12 mouse cellular contexts compared by ENCODE assay signal in genomic region chr19:3945872-3946564, GRCm38 (mm10). TPM values are rescaled to one million over a fixed set of nuclear protein-coding genes. Genes with fewer than 3 reads are reported as not detected.
DNase-seq lines count a peak whose midpoint lies in the region; ATAC-seq and TF ChIP-seq lines count a peak whose summit lies in the region.
"Had no signal": no experiment of that assay in that cellular context is flagged by ENCODE, and none has a peak within 500 bp of the region (broad histone marks: within the 10 kb centered on the region; RNA-seq: fewer than 3 reads in every experiment).

No protein-coding gene starts in this region.

- H3K4me3 ChIP-seq in kidney, embryonic 15.5 days (replicated peaks), result no peak overlapping the region
- no peak overlapping the region for H3K4me3 ChIP-seq in thymus, adult 2 months (ENCODE audit: control insufficient read depth, insufficient read depth, low read length)
- H3K4me3 ChIP-seq in lung, postnatal 0 days (ENCODE audit: low read depth, low read length), result no peak overlapping the region
- H3K4me3 ChIP-seq: embryonic facial prominence, embryonic 12.5 days had no signal

- TF ChIP-seq POLR2A in thymus, adult 2 months (IDR thresholded peaks at IDR 0.05; ENCODE audit: control insufficient read depth, extremely low read depth, insufficient read depth, low read length, poor library complexity), result no peak

- ATAC-seq in kidney, embryonic 15.5 days (replicated peaks; ENCODE audit: low FRiP score), result no peak
- ATAC-seq in lung, postnatal 0 days, result no peak

- no peaks in the 10 kb centered on the region for H3K27me3 ChIP-seq in kidney, embryonic 15.5 days
- H3K27me3 ChIP-seq in thymus, adult 2 months (ENCODE audit: control insufficient read depth, insufficient read depth, low read length), result no peaks in the 10 kb centered on the region
- H3K27me3 ChIP-seq in lung, postnatal 0 days (replicated peaks; ENCODE audit: insufficient read depth, low read length), result no peaks in the 10 kb centered on the region
- H3K27me3 ChIP-seq: embryonic facial prominence, embryonic 12.5 days had no signal

- no peak overlapping the region for H3K9ac ChIP-seq in kidney, embryonic 15.5 days
- no peak overlapping the region for H3K9ac ChIP-seq in lung, postnatal 0 days (replicated peaks; ENCODE audit: low read depth)
- H3K9ac ChIP-seq: embryonic facial prominence, embryonic 12.5 days had no signal

- H3K36me3 ChIP-seq in kidney, embryonic 15.5 days, result no peaks in the 10 kb centered on the region
- H3K36me3 ChIP-seq in thymus, adult 2 months (ENCODE audit: control insufficient read depth, insufficient read depth, low read length), result no peaks in the 10 kb centered on the region
- H3K36me3 ChIP-seq in lung, postnatal 0 days (ENCODE audit: insufficient read depth, low read length), result no peaks in the 10 kb centered on the region
- H3K36me3 ChIP-seq: embryonic facial prominence, embryonic 12.5 days had no signal

- DNase-seq in heart, adult 8-10 months (ENCODE audit: low spot score), result peak; percentile 18
- DNase-seq in heart, postnatal 25 days (ENCODE audit: low spot score), result no peak
- DNase-seq in R1 (ENCODE audit: low read depth, low spot score), result peak; percentile 35
- DNase-seq in thymus, adult 2 months, result peak; percentile 76
- DNase-seq in adrenal gland, postnatal 10 days, result no peak
- DNase-seq in lung, postnatal 0 days (ENCODE audit: low spot score), result no peak
- DNase-seq in right cerebral cortex, postnatal 10 days (ENCODE audit: low spot score in 2 of 2), result no peak

- no peak for TF ChIP-seq CTCF in thymus, adult 2 months (IDR thresholded peaks at IDR 0.05; ENCODE audit: borderline replicate concordance, control insufficient read depth, extremely low read depth, insufficient read depth, low read length, poor library complexity)
- TF ChIP-seq CTCF in lung, postnatal 0 days (IDR thresholded peaks at IDR 0.05), result no peak

- H3K27ac ChIP-seq in kidney, embryonic 15.5 days, result peak overlapping the region; percentile 33; the same call in 1 of the 2 replicates
- H3K27ac ChIP-seq in thymus, adult 2 months (ENCODE audit: control insufficient read depth, insufficient read depth, low read length), result no peak overlapping the region
- no peak overlapping the region for H3K27ac ChIP-seq in lung, postnatal 0 days (ENCODE audit: low read length)
- H3K27ac ChIP-seq: embryonic facial prominence, embryonic 12.5 days had no signal

- no peaks in the 10 kb centered on the region for H3K9me3 ChIP-seq in kidney, embryonic 15.5 days (replicated peaks)
- H3K9me3 ChIP-seq in lung, postnatal 0 days (ENCODE audit: low read length), result no peaks in the 10 kb centered on the region
- H3K9me3 ChIP-seq: embryonic facial prominence, embryonic 12.5 days had no signal

- H3K4me1 ChIP-seq in kidney, embryonic 15.5 days, result peaks cover 21% of the 10 kb centered on the region
- peaks cover 15% of the 10 kb centered on the region for H3K4me1 ChIP-seq in thymus, adult 2 months (replicated peaks; ENCODE audit: control insufficient read depth, insufficient read depth, low read length)
- H3K4me1 ChIP-seq in lung, postnatal 0 days (ENCODE audit: insufficient read depth, low read depth, low read length), result no peaks in the 10 kb centered on the region
- H3K4me1 ChIP-seq: embryonic facial prominence, embryonic 12.5 days had no signal

- no peak overlapping the region for H3K4me2 ChIP-seq in kidney, embryonic 15.5 days
- H3K4me2 ChIP-seq in lung, postnatal 0 days (replicated peaks; ENCODE audit: low read depth, low read length), result no peak overlapping the region
- H3K4me2 ChIP-seq: embryonic facial prominence, embryonic 12.5 days had no signal

- intact Hi-C loops in heart, postnatal 25 days (cut with DNase I), result loop anchor here (1.0 to 2.0 kb wide), 2 partner anchors 35 to 66 kb away; partner anchors contain the start of gene Ndufv1

- TF ChIP-seq EP300 in lung, postnatal 0 days (IDR thresholded peaks at IDR 0.05), result no peak

- WGBS in kidney, embryonic 15.5 days, result 28% methylated on average over 10 of the region's 10 CpGs
- 33% methylated on average over 10 of the region's 10 CpGs for WGBS in thymus, adult 2 months
- 27% methylated on average over 10 of the region's 10 CpGs for WGBS in lung, postnatal 0 days

RNA-seq across cellular contexts. Expression of gene Unc93b1, which starts 11.0 kb away (rescaled TPM):
- total RNA-seq in heart, adult 8-10 months (2022), result 10 to 100 TPM; 11.1 to 19.2 (median 13.7) TPM
- 10 to 100 TPM; 19.0 to 20.3 TPM for total RNA-seq in heart, postnatal 25 days (2021)
- polyA plus RNA-seq in kidney, embryonic 15.5 days (2015; fragmentation: Nextera tagmentation; extraction: Ambion mirVana), result 18.3 and 21.2 TPM in 2 replicates
- polyA plus RNA-seq in thymus, adult 2 months (2012; rRNA removed), result 147 and 174 TPM in 2 replicates
- total RNA-seq in adrenal gland, postnatal 10 days (2021), result 10 to 100 TPM; 42.5 to 47.5 TPM
- 40.0 and 45.5 TPM in 2 replicates for polyA plus RNA-seq in lung, postnatal 0 days (2015; fragmentation: Nextera tagmentation; extraction: Ambion mirVana)

RNA-seq across cellular contexts. Expression of gene Aldh3b3, which starts 12.4 kb away (rescaled TPM):
- 1 to 10 TPM in 1 of 4 experiments, under 1 TPM in 3; 0.35 to 1.2 (median 0.55) TPM for total RNA-seq in heart, adult 8-10 months (2022)
- total RNA-seq in heart, postnatal 25 days (2021), result 1 to 10 TPM in 1 of 2 experiments, under 1 TPM in 1; 0.60 to 1.1 TPM
- 0.06 TPM in 1 of 2 replicates, not detected in the other for polyA plus RNA-seq in kidney, embryonic 15.5 days (2015; fragmentation: Nextera tagmentation; extraction: Ambion mirVana)
- polyA plus RNA-seq in thymus, adult 2 months (2012; rRNA removed), result 0.33 and 0.97 TPM in 2 replicates
- under 1 TPM; 0.63 to 0.76 TPM for total RNA-seq in adrenal gland, postnatal 10 days (2021)
- polyA plus RNA-seq in lung, postnatal 0 days (2015; fragmentation: Nextera tagmentation; extraction: Ambion mirVana), result 0.04 and 0.06 TPM in 2 replicates
- total RNA-seq: ES-E14 had no signal
- polyA plus RNA-seq: embryonic facial prominence, embryonic 12.5 days; neural tube, embryonic 11.5 days; small intestine, adult 2 months had no signal

RNA-seq across cellular contexts. Expression of gene Aldh3b1, which starts 16.4 kb away (rescaled TPM):
- 1 to 10 TPM in 3 of 4 experiments, under 1 TPM in 1; 0.76 to 2.2 (median 1.6) TPM for total RNA-seq in heart, adult 8-10 months (2022)
- total RNA-seq in heart, postnatal 25 days (2021), result 1 to 10 TPM; 1.8 TPM
- 2.9 and 4.1 TPM in 2 replicates for polyA plus RNA-seq in kidney, embryonic 15.5 days (2015; fragmentation: Nextera tagmentation; extraction: Ambion mirVana)
- polyA plus RNA-seq in thymus, adult 2 months (2012; rRNA removed), result 10.2 and 11.7 TPM in 2 replicates
- total RNA-seq in adrenal gland, postnatal 10 days (2021), result 10 to 100 TPM; 50.9 to 71.0 TPM
- 33.2 and 38.3 TPM in 2 replicates for polyA plus RNA-seq in lung, postnatal 0 days (2015; fragmentation: Nextera tagmentation; extraction: Ambion mirVana)

RNA-seq across cellular contexts. Expression of gene Aldh3b2, which starts 26.1 kb away (rescaled TPM):
- total RNA-seq in heart, adult 8-10 months (2022), result under 1 TPM in 2 of 4 experiments, not detected in 2; 0.19 to 0.23 TPM
- total RNA-seq in heart, postnatal 25 days (2021), result under 1 TPM; 0.14 to 0.23 TPM
- 1.7 and 1.8 TPM in 2 replicates for polyA plus RNA-seq in kidney, embryonic 15.5 days (2015; fragmentation: Nextera tagmentation; extraction: Ambion mirVana)
- 7.0 and 7.2 TPM in 2 replicates for polyA plus RNA-seq in thymus, adult 2 months (2012; rRNA removed)
- total RNA-seq in adrenal gland, postnatal 10 days (2021), result 10 to 100 TPM in 1 of 2 experiments, 1 to 10 TPM in 1; 8.9 to 11.2 TPM
- 0.47 and 0.71 TPM in 2 replicates for polyA plus RNA-seq in lung, postnatal 0 days (2015; fragmentation: Nextera tagmentation; extraction: Ambion mirVana)

RNA-seq across cellular contexts. Expression of gene Ndufs8, which starts 33.4 kb away (rescaled TPM):
- total RNA-seq in heart, adult 8-10 months (2022), result 100 to 1,000 TPM; 481 to 543 (median 507) TPM
- 100 to 1,000 TPM; 538 TPM for total RNA-seq in heart, postnatal 25 days (2021)
- polyA plus RNA-seq in kidney, embryonic 15.5 days (2015; fragmentation: Nextera tagmentation; extraction: Ambion mirVana), result 344 and 353 TPM in 2 replicates
- 287 and 340 TPM in 2 replicates for polyA plus RNA-seq in thymus, adult 2 months (2012; rRNA removed)
- total RNA-seq in adrenal gland, postnatal 10 days (2021), result 100 to 1,000 TPM; 409 to 436 TPM
- polyA plus RNA-seq in lung, postnatal 0 days (2015; fragmentation: Nextera tagmentation; extraction: Ambion mirVana), result 203 and 225 TPM in 2 replicates

Comparison
In these comparisons a context has a peak if more than half of its experiments do, and no peak if none do; other contexts are left out.
1. DNase-seq: peak in heart, adult 8-10 months (single experiment), R1 (single experiment) and thymus, adult 2 months (single experiment); none in heart, postnatal 25 days (single experiment), adrenal gland, postnatal 10 days (single experiment), lung, postnatal 0 days (single experiment) and right cerebral cortex, postnatal 10 days (0 of 2).
2. RNA of gene Aldh3b1, which starts 16.4 kb away (total RNA-seq): 50.9 to 71.0 TPM in adrenal gland, postnatal 10 days; 0.76 to 2.2 TPM in heart, adult 8-10 months and 1.8 TPM in heart, postnatal 25 days; every median in the first group is over 10 times any median in the second.